Mouse (Mus musculus) kidney, adult 2 months (tissue): Measurements from ENCODE around the gene Wars2.

Source experiments
- CTCF ChIP-seq: fragments of 200-500 bp; conservative IDR thresholded peaks from 2 replicates; pipeline ENCODE4 v1.5.1; 2011; ENCODE audit warnings: low read depth, mild to moderate bottlenecking, control low read depth, low read length, moderate library complexity, mixed read lengths; ENCODE audit not compliant: insufficient read depth, insufficient read length
- POLR2A ChIP-seq: fragments of 200-500 bp; IDR thresholded peaks from one replicate; pipeline ENCODE4 v1.6.1; 2011; ENCODE audit warnings: low read depth, low read length, control low read depth

GRCm38 (mm10) chr3:99160016-99160415 is 19.1 kb downstream of the Wars2 start:
- TF ChIP-seq CTCF (no peak), POLR2A (no peak)
